Mouse (Mus musculus) urinary bladder, adult 18-20 months (tissue): ENCODE data around the gene Gphb5.
"Not testable (repeated sequence)": the region's sequence is repeated elsewhere in the genome, so short reads cannot be mapped to it uniquely, and the experiment has no call there.

Experiments used
- DNase-seq, 2 experiments: peaks; one replicate each; pipeline ENCODE4 v3.0.0; 2022; ENCODE audit warnings: low spot score in 2 of 2, mixed read lengths in 2 of 2

The Gphb5 gene

GRCm38 (mm10) chr12:75416681-75417080 lies at the start of gene Gphb5:
Gphb5 (minus strand) TSS chr12:75416781.
- no peak for DNase-seq

GRCm38 (mm10) chr12:75466206-75466605 lies 49.6 kb upstream of the Gphb5 start:
- no peak for DNase-seq

GRCm38 (mm10) chr12:75464016-75464769 lies 47.6 kb upstream of the Gphb5 start:
- peak in 1 of 2 experiments; percentile 25 for DNase-seq

GRCm38 (mm10) chr12:75460561-75460960 lies 44.0 kb upstream of the Gphb5 start:
- DNase-seq, result no peak

GRCm38 (mm10) chr12:75459656-75460055 lies 43.1 kb upstream of the Gphb5 start:
- DNase-seq, result no peak

- DNase-seq, result no peak
Observed at GRCm38 (mm10) chr12:75453441-75453840, 36.9 kb upstream of the Gphb5 start.

- no peak for DNase-seq
Observed at GRCm38 (mm10) chr12:75453027-75453426, 36.4 kb upstream of the Gphb5 start.

GRCm38 (mm10) chr12:75450592-75450991 lies 34.0 kb upstream of the Gphb5 start:
- DNase-seq, result no peak

- DNase-seq, result peak in 1 of 2 experiments; percentile 40
Observed at GRCm38 (mm10) chr12:75450011-75450410, 33.4 kb upstream of the Gphb5 start.

- DNase-seq, result no peak
Observed at GRCm38 (mm10) chr12:75449475-75449966, 32.9 kb upstream of the Gphb5 start.

- DNase-seq, result no peak
Observed at GRCm38 (mm10) chr12:75448921-75449320, 32.3 kb upstream of the Gphb5 start.

GRCm38 (mm10) chr12:75446245-75446644 lies 29.7 kb upstream of the Gphb5 start:
- DNase-seq, result no peak

GRCm38 (mm10) chr12:75432400-75432799 lies 15.8 kb upstream of the Gphb5 start:
- not testable (repeated sequence) for DNase-seq

- no peak for DNase-seq
Observed at GRCm38 (mm10) chr12:75429685-75430396, 13.3 kb upstream of the Gphb5 start.

GRCm38 (mm10) chr12:75428719-75429118 lies 12.1 kb upstream of the Gphb5 start:
- no peak for DNase-seq

GRCm38 (mm10) chr12:75425882-75426281 lies 9.3 kb upstream of the Gphb5 start:
- DNase-seq, result no peak

GRCm38 (mm10) chr12:75424817-75425216 lies 8.2 kb upstream of the Gphb5 start:
- no peak for DNase-seq

- DNase-seq, result no peak
Observed at GRCm38 (mm10) chr12:75424359-75424758, 7.8 kb upstream of the Gphb5 start.

GRCm38 (mm10) chr12:75414991-75415390 lies 1.6 kb downstream of the Gphb5 start:
- DNase-seq, result no peak

- no peak for DNase-seq
Observed at GRCm38 (mm10) chr12:75412964-75413363, 3.6 kb downstream of the Gphb5 start.

- no peak for DNase-seq
Observed at GRCm38 (mm10) chr12:75397077-75397476, 19.5 kb downstream of the Gphb5 start.

GRCm38 (mm10) chr12:75396616-75397015 lies 20.0 kb downstream of the Gphb5 start:
- no peak for DNase-seq
